Mouse (Mus musculus): ENCODE data around the gene Pde7b. TPM values are rescaled to one million over a fixed set of nuclear protein-coding genes. Genes with fewer than 3 reads are reported as not detected.

Pde7b gene
- total RNA-seq, 2 experiments from 2014 or later, result 53.7 to 59.7 TPM

DNA sequence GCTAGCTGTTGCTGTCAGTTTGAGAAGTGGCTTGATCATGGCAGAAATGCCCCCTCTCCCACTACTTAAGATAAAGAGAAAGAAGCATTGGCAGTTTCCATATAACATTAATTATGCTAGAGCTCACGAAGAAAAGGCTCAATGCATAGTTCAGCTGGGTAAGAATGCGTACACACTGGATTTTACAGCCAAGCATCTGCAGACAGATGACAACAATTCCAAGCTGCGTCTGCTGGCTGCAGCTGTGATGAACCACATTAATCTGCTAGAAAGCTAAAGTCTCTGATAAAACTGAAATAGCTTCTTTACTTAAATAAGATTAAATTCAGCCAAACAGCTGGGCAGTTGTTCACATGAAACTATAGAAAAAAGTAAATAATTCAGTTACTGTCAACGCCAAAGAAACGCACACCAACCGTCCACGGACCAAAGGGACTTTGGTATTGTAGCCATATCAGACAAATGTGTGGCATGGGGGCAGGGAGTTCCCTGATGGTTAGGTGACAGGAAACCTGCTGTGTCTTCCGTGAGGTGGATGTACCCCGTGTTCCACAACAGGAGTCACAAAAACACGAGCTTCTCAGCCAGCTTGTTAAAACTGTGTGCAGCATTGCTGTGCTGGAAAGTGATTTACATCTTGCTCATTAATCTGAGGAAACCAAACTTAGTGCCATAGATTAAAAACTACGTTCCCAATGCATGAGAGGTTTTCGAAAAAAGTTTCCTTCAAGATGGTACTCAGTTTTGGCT lies 326.1 kb downstream of the Pde7b start:
- intact Hi-C loops (cut with DNase I), result no loop called here
- no peak for DNase-seq (ENCODE audit: low spot score)

DNA sequence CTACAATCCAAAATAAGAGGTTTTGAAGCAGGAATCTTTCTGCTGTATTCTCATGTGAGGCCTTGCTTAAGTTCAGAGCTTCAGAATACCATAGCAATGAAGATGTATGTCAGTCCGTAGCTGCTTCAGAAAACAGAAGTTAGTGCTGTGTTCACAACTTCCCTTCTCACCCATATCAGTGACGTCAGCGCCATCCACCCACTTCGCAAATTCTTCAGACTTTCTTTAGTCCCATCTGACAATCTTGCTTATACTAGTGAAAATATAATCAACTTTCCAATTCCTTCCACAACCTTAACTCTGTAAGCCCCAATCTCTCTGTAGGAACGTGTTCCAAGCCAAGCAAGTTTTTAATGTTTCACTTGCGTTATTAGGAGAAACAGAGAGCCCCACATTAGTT lies 326.7 kb downstream of the Pde7b start:
- DNase-seq (ENCODE audit: low spot score), result no peak
- intact Hi-C loops (cut with DNase I), result no loop called here

DNA sequence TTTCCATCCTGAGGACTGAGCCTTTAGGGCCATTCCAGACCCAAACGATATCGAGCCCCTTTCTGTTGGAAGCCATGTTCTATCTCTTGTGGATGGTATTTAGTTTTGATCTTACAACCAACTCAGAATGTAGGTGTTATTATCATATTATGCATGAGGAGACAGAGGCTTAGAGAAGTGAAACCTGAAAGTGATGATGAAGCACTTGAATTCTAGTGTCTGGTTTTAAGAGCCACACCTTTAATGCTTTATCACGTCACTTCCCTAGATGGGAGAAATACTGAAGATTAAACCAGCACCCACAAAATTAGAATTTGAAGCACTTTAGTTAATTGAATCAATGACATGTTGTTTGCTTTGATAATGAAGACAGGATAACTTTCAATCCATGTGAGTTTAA lies 329.1 kb downstream of the Pde7b start:
- intact Hi-C loops (cut with DNase I), result no loop called here
- no peak for DNase-seq (ENCODE audit: low spot score)

DNA sequence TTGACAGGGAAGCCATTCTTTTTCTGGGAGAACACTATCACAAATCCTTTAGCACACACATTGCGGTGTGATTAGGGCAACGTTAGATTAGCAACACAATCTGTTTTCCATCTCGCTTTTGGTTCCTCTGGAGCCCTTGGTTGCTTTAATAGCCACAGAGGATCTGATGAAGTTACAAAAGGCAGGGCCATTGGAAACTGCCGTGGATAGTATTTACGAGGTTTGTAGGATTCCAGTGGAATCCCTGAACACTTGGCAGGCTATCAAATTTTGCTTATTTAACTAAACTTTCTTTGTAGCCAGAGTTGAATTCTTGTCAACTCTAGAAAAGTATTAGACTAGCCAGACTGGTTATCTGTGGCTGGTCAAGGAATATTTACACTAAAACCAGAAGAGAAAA lies 330.1 kb downstream of the Pde7b start:
- DNase-seq (ENCODE audit: low spot score), result no peak
- intact Hi-C loops (cut with DNase I), result no loop called here

DNA sequence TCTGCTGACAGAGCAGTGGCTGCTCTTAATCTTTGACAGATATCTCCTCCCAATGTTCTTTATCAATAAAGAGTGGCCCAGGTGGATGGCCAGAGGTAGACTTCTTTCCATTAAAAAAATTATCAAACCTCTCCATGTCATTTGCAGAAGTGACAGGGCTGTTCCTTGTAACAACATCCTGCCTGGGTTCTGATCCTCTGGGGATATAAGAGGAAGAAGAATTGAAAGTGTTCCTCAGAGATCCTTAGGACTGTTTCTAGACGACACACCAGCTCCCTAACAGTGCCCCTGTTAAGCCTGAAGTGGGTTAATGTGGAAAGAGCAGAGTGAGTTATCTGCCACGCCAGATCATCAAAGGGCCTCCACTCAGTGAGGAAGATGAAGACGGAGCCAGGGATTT lies 334.3 kb downstream of the Pde7b start:
- no peak for DNase-seq (ENCODE audit: low spot score)
- intact Hi-C loops (cut with DNase I), result no loop called here

DNA sequence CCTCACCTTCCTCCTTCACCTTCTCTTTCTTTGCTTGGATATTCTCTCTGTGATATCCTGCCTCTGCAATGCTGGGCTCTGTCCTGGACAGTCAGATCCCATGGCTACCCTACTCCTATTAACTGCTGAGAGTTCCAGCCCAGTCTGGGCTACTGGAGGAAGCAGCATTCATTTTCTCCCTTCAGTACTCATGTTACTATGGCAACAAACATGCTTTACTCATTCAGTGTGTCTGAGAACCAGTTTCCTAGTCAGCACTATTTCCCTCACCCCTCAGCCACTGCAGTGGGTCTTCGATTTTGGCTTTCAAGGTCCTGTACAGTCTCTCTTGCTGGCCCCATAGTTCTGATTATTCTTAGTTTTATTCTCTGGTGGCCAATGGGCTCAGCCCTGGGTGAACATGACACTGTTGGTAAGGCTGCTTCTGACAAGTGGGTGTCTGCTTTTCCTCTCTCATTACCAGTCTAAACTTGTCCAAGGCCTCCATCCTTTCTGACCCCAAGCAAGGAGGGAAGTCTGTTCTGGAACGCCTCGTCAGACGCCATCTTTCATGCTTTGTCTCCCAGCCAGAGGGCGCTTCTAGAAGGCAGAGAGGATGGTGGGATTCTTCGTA lies 342.0 kb downstream of the Pde7b start:
- DNase-seq (ENCODE audit: low spot score), result no peak
- intact Hi-C loops (cut with DNase I), result no loop called here

DNA sequence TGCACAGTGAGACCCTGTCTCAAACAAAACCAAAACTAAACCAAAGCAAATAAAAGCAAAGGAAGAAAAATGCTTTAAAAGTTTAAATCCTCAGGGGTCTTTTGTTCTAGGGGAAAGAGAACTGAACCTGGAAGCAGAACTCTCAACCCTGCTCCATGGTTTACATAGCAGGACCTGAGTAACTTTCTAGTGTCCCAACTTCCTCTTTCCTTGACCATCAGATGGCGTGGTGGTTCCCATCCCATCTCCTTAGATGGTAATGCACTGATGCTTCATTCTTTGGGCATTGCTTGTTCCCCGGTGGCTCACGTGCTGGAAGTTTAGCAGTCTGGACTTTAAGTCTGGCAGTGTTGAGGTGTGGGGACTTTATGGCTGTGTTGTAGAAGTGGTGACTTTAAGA lies 343.5 kb downstream of the Pde7b start:
- intact Hi-C loops (cut with DNase I), result no loop called here
- no peak for DNase-seq (ENCODE audit: low spot score)

DNA sequence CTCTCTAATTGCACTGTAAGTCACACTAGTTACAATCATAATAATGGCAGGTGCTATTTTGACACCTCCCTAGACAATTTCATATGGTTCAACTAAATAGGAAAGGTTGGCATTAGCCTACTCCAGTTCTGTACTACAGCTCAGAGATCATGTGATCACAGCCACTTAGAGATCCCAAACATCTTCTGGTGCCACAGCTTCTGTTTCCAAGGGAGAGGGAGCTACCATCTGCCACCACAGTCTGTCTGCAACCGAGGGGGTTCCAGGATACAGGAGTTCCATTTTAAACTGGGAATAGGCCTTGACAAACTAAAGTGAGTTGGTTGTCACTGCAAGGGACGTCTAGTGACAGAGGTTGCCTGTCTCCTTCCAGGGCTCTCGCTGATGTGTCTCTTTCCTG lies 344.1 kb downstream of the Pde7b start:
- no peak for DNase-seq (ENCODE audit: low spot score)
- intact Hi-C loops (cut with DNase I), result no loop called here

DNA sequence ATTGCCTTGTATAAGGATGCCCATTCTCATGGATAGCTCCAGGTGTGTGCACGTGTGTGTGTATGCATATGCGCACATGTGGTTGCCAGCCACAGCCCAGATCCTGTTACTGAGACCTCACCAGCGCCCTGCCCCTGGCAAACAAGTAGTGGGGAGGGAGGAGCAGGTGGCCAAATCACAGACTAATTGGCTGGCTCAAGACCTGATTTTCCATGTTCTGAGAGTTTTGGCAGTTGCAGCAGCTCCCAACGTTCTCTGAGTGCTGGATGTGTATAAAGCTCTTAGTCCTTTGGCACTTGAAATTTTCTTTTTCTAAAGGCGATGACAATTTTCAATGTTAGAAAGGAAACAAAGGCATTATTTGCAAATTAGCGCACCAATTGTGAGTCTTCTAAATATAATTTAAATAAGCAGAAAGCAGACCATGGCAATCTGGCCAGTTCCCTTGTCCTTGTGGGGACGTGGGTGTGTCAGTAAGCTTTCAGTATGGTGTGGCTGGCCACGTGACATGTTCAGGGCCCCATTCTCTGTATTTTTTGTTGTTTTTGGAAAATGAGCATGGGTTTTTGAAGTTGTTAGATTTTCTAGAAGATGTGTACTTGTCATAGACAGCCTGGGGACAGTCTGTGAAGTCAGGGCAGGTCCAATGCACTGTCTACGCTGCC lies 345.7 kb downstream of the Pde7b start:
- intact Hi-C loops (cut with DNase I), result no loop called here
- peak; percentile 49 for DNase-seq (ENCODE audit: low spot score)

DNA sequence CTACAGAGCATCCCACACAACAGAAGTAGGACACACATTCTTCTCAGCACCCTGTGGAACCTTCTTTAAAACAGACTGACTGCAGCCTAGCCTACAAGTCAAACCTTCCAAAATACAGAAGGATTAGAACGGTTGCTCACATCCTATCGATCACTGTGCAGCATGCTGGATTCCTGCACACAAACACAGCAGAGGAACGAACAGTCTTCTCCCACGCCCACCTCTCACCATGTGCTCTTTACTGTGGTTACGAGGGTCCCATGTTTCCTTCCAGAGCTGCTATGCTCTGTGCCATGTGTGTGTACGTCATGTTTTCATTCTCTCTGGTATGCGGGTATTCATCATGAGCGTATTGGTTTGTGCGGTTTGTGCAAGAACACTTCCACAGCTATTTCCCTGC lies 347.3 kb downstream of the Pde7b start:
- no peak for DNase-seq (ENCODE audit: low spot score)
- intact Hi-C loops (cut with DNase I), result no loop called here

DNA sequence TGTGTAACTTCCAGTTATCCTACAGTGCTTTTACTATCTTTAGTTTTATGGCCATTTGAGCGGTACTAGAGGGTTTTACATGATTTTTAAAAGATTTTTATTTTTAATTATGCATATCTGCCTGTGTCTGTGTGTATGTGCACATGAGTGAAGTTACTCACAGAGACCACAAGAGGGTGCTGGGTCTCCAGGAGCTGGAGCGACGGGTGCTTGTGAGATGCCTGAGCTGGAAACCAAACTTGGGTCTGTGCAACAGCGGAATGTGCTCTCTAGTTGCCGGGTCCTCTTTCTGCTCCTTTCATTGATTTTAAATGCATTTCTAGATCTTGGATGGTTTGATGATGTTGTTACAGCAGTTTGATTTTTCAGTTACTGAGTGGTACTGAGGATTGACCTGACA lies 352.8 kb downstream of the Pde7b start:
- DNase-seq (ENCODE audit: low spot score), result no peak
- intact Hi-C loops (cut with DNase I), result no loop called here

DNA sequence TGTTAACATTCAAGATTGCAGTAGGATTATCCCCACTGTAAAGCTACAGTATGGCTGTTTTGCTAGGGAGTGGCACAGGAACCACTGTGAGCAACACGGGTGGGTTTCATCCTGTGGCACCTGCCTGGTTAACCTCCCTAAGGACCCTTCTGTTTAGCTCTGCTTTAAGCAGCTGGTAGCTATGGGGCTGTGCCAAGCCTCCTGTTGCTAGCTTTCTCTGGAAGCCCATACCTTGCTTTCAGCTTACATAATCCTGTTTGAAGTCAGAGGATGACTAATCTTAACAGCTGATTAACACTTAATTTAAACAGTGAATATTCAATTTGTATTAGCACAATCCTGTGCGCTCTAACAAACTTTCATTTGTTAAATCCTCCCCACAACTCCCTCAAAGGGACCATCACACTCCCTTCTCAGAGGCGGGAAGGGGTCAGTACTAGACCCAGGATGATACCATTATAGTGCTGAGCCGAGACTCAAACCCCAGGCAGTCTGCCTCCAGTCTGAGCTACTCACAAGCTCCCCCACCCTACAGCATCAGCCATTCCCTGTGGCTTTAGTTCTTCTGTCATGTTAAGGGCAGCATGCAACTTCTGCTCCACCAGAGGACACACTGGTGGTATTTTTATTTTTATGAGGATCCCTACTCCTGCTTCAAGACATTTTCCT lies 362.3 kb downstream of the Pde7b start:
- DNase-seq (ENCODE audit: low spot score), result no peak
- intact Hi-C loops (cut with DNase I), result loop anchor here (2.0 kb wide), 1 partner anchor 584 kb away; no protein-coding TSS in a partner anchor

DNA sequence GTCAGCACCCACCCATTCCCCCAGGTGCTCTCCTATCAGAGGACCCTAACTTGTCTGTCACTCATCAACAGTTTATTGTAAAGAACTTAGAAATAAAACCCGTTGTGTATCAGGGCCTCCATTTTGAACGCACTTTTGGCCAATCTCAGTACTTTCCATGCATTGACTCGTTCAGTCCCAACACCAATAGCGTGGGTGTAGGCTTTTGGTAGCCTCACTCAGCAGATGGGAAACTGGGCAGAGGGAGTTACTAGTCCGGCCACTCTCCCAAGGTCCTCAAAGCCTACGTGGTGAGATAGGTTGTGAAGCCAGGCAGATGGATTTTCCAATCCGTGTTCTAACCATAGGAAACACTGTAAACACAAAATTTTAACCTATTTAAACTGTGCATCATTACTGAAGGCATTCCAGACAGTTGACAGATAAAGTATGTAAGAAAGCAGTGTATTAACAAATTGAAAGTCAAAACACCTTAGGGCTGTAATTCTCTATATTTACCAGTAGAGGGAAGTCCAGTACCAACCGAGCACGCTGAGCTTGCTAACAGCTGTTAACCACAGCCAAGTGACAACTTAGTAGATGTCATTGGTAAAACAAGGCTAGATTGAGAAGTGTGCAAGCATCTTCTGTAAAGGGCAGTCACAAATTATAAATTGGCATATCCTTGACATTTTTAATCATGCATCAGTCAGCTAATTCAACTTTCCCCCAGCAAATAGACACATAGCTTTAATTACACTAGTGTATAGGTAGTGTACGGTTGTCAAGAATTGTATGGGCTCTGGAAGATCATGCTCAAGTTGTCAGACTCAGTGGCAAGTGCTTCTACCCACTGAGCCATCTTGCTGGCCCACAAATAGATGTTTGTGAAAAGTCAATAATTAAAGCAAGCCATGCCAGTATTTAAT lies 363.1 kb downstream of the Pde7b start:
- intact Hi-C loops (cut with DNase I), result loop anchor here (2.0 kb wide), 1 partner anchor 585 kb away; no protein-coding TSS in a partner anchor
- no peak for DNase-seq (ENCODE audit: low spot score)

DNA sequence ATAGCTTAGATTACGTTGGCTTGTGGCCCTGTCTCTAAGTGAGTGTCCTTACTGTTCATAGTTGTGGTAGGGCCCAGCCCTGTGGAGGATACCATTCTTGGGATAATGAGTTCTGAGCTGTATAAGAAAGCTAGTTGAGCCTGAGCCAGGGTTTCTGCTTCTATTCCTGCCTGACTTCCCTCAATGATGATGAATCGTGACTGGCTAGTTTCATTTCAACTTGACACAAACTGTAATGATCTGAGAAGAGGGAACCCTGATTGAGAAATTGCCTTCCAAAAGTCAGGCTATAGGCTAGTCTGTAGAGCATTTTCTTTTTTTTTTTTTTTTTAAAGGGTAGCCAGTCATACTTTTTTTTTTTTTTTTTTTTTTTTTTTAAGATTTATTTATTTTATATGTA lies 376.0 kb downstream of the Pde7b start:
- no peak for DNase-seq (ENCODE audit: low spot score)
- intact Hi-C loops (cut with DNase I), result no loop called here

Other genes starting within 250 kb of the Pde7b start
- gene Ahi1, start 227.5 kb upstream of the Pde7b start, total RNA-seq (2021), result 1 to 10 TPM; 1.6 to 1.9 TPM

All from heart, postnatal 25 days (tissue).